10 mouse cellular contexts compared by ENCODE assay signal in genomic region chr19:43520402-43520801, GRCm38 (mm10). TPM values are rescaled to one million over a fixed set of nuclear protein-coding genes. Genes with fewer than 3 reads are reported as not detected.
DNase-seq lines count a peak whose midpoint lies in the region; ATAC-seq and TF ChIP-seq lines count a peak whose summit lies in the region.
"Had no signal": no experiment of that assay in that cellular context is flagged by ENCODE, and none has a peak within 500 bp of the region (broad histone marks: within the 10 kb centered on the region; RNA-seq: fewer than 3 reads in every experiment).

No protein-coding gene starts in this region.

- H3K36me3 ChIP-seq in hindbrain, embryonic 15.5 days = 0 out of 2 replicates have a peak, but pooled peaks cover 4% of the 10 kb centered on the region
- H3K36me3 ChIP-seq in hindbrain, embryonic 14.5 days (replicated peaks; ENCODE audit: control insufficient read depth, insufficient read depth) = no peaks in the 10 kb centered on the region
- H3K36me3 ChIP-seq in ES-Bruce4 (ENCODE audit: control insufficient read depth, insufficient read depth, low read length, poor library complexity, severe bottlenecking) = peaks cover 34% of the 10 kb centered on the region
- peaks cover 6% of the 10 kb centered on the region for H3K36me3 ChIP-seq in liver, embryonic 13.5 days

- TF ChIP-seq CTCF in ES-Bruce4 (IDR thresholded peaks at IDR 0.05; ENCODE audit: low read depth, low read length) = no peak
- no peak for TF ChIP-seq CTCF in bone marrow, adult 2 months (IDR thresholded peaks at IDR 0.05; ENCODE audit: control insufficient read depth, insufficient read depth, low read length)

- no peak overlapping the region for H3K4me3 ChIP-seq in hindbrain, embryonic 15.5 days
- no peak overlapping the region for H3K4me3 ChIP-seq in hindbrain, embryonic 14.5 days (replicated peaks; ENCODE audit: low read length)
- H3K4me3 ChIP-seq in ES-Bruce4 (ENCODE audit: low read depth, low read length) = peak overlapping the region; percentile 70
- no peak overlapping the region for H3K4me3 ChIP-seq in bone marrow, adult 2 months (replicated peaks; ENCODE audit: control insufficient read depth, low read depth, low read length)
- peak overlapping the region; percentile 16; the same call in 1 of the 2 replicates for H3K4me3 ChIP-seq in liver, embryonic 13.5 days (replicated peaks)
- H3K4me3 ChIP-seq: midbrain, embryonic 13.5 days had no signal

- 0 out of 2 replicates have a peak overlapping the region, but pooled peaks have one; percentile 1 for H3K9ac ChIP-seq in hindbrain, embryonic 15.5 days
- H3K9ac ChIP-seq in hindbrain, embryonic 14.5 days = no peak overlapping the region
- peak overlapping the region; percentile 70 for H3K9ac ChIP-seq in ES-Bruce4 (ENCODE audit: low read depth, poor library complexity, severe bottlenecking)
- H3K9ac ChIP-seq in liver, embryonic 13.5 days = peak overlapping the region; percentile 50; the same call in 1 of the 2 replicates
- H3K9ac ChIP-seq: midbrain, embryonic 13.5 days had no signal

- H3K27ac ChIP-seq in hindbrain, embryonic 15.5 days (replicated peaks) = no peak overlapping the region
- H3K27ac ChIP-seq in hindbrain, embryonic 14.5 days = no peak overlapping the region
- peak overlapping the region; percentile 66 for H3K27ac ChIP-seq in ES-Bruce4 (ENCODE audit: insufficient read depth, low read length)
- peak overlapping the region; percentile 27; the same call in 1 of the 2 replicates for H3K27ac ChIP-seq in bone marrow, adult 2 months (ENCODE audit: control insufficient read depth, insufficient read depth, low read depth, low read length, poor library complexity)
- peak overlapping the region; percentile 23; the same call in 1 of the 2 replicates for H3K27ac ChIP-seq in liver, embryonic 13.5 days
- H3K27ac ChIP-seq: midbrain, embryonic 13.5 days had no signal

- H3K4me1 ChIP-seq in hindbrain, embryonic 15.5 days (replicated peaks) = peaks cover 41% of the 10 kb centered on the region
- peaks cover 37% of the 10 kb centered on the region for H3K4me1 ChIP-seq in hindbrain, embryonic 14.5 days (replicated peaks; ENCODE audit: control insufficient read depth, insufficient read depth, low read length)
- peaks cover 3% of the 10 kb centered on the region for H3K4me1 ChIP-seq in ES-Bruce4 (ENCODE audit: control insufficient read depth, insufficient read depth, low read length)
- peaks cover 3% of the 10 kb centered on the region for H3K4me1 ChIP-seq in bone marrow, adult 2 months (ENCODE audit: control insufficient read depth, insufficient read depth, low read length)
- peaks cover 69% of the 10 kb centered on the region for H3K4me1 ChIP-seq in liver, embryonic 13.5 days (replicated peaks)

- no peak overlapping the region for H3K4me2 ChIP-seq in hindbrain, embryonic 15.5 days
- H3K4me2 ChIP-seq in hindbrain, embryonic 14.5 days (replicated peaks) = no peak overlapping the region
- peak overlapping the region; percentile 42 for H3K4me2 ChIP-seq in liver, embryonic 13.5 days

- no peak for ATAC-seq in hindbrain, embryonic 15.5 days (ENCODE audit: low FRiP score, low read depth)
- ATAC-seq in hindbrain, embryonic 14.5 days (ENCODE audit: low FRiP score) = no peak
- ATAC-seq in liver, embryonic 13.5 days (ENCODE audit: low read depth) = no peak
- ATAC-seq: midbrain, embryonic 13.5 days had no signal

- no peaks in the 10 kb centered on the region for H3K9me3 ChIP-seq in hindbrain, embryonic 15.5 days
- H3K9me3 ChIP-seq in hindbrain, embryonic 14.5 days (ENCODE audit: control insufficient read depth, low read length) = no peaks in the 10 kb centered on the region
- no peaks in the 10 kb centered on the region for H3K9me3 ChIP-seq in ES-Bruce4 (replicated peaks; ENCODE audit: control insufficient read depth, insufficient read depth, low read length, poor library complexity, severe bottlenecking)
- no peaks in the 10 kb centered on the region for H3K9me3 ChIP-seq in liver, embryonic 13.5 days (replicated peaks)
- H3K9me3 ChIP-seq: midbrain, embryonic 13.5 days had no signal

- no peaks in the 10 kb centered on the region for H3K27me3 ChIP-seq in hindbrain, embryonic 15.5 days
- H3K27me3 ChIP-seq in hindbrain, embryonic 14.5 days (ENCODE audit: control insufficient read depth, insufficient read depth, low read length) = no peaks in the 10 kb centered on the region
- H3K27me3 ChIP-seq in ES-Bruce4 (ENCODE audit: control insufficient read depth, insufficient read depth, low read length, poor library complexity, severe bottlenecking) = no peaks in the 10 kb centered on the region
- H3K27me3 ChIP-seq in liver, embryonic 13.5 days = no peaks in the 10 kb centered on the region
- H3K27me3 ChIP-seq: midbrain, embryonic 13.5 days had no signal

- no peak for TF ChIP-seq POLR2A in ES-Bruce4 (IDR thresholded peaks at IDR 0.05; ENCODE audit: insufficient read depth, low read length)
- no peak for TF ChIP-seq POLR2A in bone marrow, adult 2 months (IDR thresholded peaks at IDR 0.05; ENCODE audit: borderline replicate concordance, control insufficient read depth, low read depth, low read length)

- DNase-seq in hindbrain, embryonic 14.5 days (ENCODE audit: low spot score) = no peak
- DNase-seq in liver, embryonic 13.5 days = no peak
- no peak for DNase-seq in Muller cell, postnatal 12 days (ENCODE audit: inconsistent ontology term)
- no peak for DNase-seq in right cerebral cortex, adult 18-20 months
- no peak for DNase-seq in left cerebral cortex, adult 11 months (ENCODE audit: low spot score)
- DNase-seq: cerebellum, adult 8-10 months had no signal

- peak; percentile 82 for TF ChIP-seq EP300 in ES-Bruce4 (IDR thresholded peaks at IDR 0.05; ENCODE audit: insufficient read depth, low read depth, low read length)

- 81% methylated on average over 9 of the region's 10 CpGs for WGBS in hindbrain, embryonic 15.5 days
- WGBS in hindbrain, embryonic 14.5 days = 79% methylated on average over 9 of the region's 10 CpGs
- WGBS in bone marrow, adult 2 months = 38% methylated on average over 10 of the region's 10 CpGs
- 16% methylated on average over 9 of the region's 10 CpGs for WGBS in liver, embryonic 13.5 days (ENCODE audit: insufficient replicate concordance)

RNA-seq across cellular contexts. Expression of gene Got1, which starts 4.0 kb away (rescaled TPM):
- 106 and 109 TPM in 2 replicates for polyA plus RNA-seq in hindbrain, embryonic 15.5 days (2015; fragmentation: Nextera tagmentation; extraction: Ambion mirVana)
- 81.7 and 91.6 TPM in 2 replicates for polyA plus RNA-seq in hindbrain, embryonic 14.5 days (2014; fragmentation: Nextera tagmentation; extraction: Ambion mirVana)
- polyA plus RNA-seq in ES-Bruce4 (2011; ENCODE audit: insufficient read depth, insufficient read length, low read depth, missing spikeins) = 148 and 152 TPM in 2 replicates
- 10.0 and 20.5 TPM in 2 replicates for polyA plus RNA-seq in bone marrow, adult 2 months (2011; ENCODE audit: insufficient read depth, insufficient read length, low replicate concordance, missing spikeins)
- polyA plus RNA-seq in liver, embryonic 13.5 days (2015; fragmentation: Nextera tagmentation; extraction: Ambion mirVana) = 22.0 and 24.0 TPM in 2 replicates

Comparison
In these comparisons a context has a peak if more than half of its experiments do, and no peak if none do; other contexts are left out.
1. H3K27ac ChIP-seq: peak in ES-Bruce4 (single experiment), bone marrow, adult 2 months (single experiment) and liver, embryonic 13.5 days (single experiment); none in hindbrain, embryonic 15.5 days (single experiment) and hindbrain, embryonic 14.5 days (single experiment).
2. H3K4me3 ChIP-seq: peak in ES-Bruce4 (single experiment) and liver, embryonic 13.5 days (single experiment); none in hindbrain, embryonic 15.5 days (single experiment), hindbrain, embryonic 14.5 days (single experiment) and bone marrow, adult 2 months (single experiment).